Mouse (Mus musculus) E14TG2a.4 (cell line): ENCODE data around the gene Ehmt2.

Source experiments
- CTCF ChIP-seq: conservative IDR thresholded peaks from 2 replicates; pipeline ENCODE4 v1.5.1; 2014; ENCODE audit warnings: low read length
- NANOG ChIP-seq: IDR thresholded peaks from 2 replicates; pipeline ENCODE4 v1.6.1; 2014; ENCODE audit warnings: borderline replicate concordance, low read length, mixed read lengths
- POU5F1 ChIP-seq: IDR thresholded peaks from 2 replicates; pipeline ENCODE4 v1.6.1; 2014; ENCODE audit warnings: low read length, borderline replicate concordance

- TF ChIP-seq CTCF: no peak
- no peak for TF ChIP-seq NANOG
- no peak for TF ChIP-seq POU5F1
Observed at GRCm38 (mm10) chr17:34962841-34963240, 64.6 kb downstream of the Ehmt2 start.
